Mouse (Mus musculus): Measurements from ENCODE around the gene Myb.

- TF ChIP-seq POLR2A (IDR thresholded peaks at IDR 0.05; ENCODE audit: borderline replicate concordance, control insufficient read depth, low read depth, low read length): no peak
- TF ChIP-seq CTCF (IDR thresholded peaks at IDR 0.05; ENCODE audit: control insufficient read depth, insufficient read depth, low read length): no peak
Observed at GRCm38 (mm10) chr10:21100646-21101249, 60.0 kb downstream of the Myb start.

All from bone marrow, adult 2 months (tissue).